Mouse (Mus musculus) spleen, adult 2 months (tissue): ENCODE results near the gene Ascc3.

Experiments used
- CTCF ChIP-seq: fragments of 200-500 bp; IDR thresholded peaks from 2 replicates; pipeline ENCODE4 v1.5.1; 2011; ENCODE audit warnings: mild to moderate bottlenecking, inconsistent platforms; ENCODE audit not compliant: insufficient read depth, insufficient read length, insufficient replicate concordance; ENCODE audit errors: extremely low read depth
- POLR2A ChIP-seq: fragments of 200-500 bp; IDR thresholded peaks from 2 replicates; pipeline ENCODE4 v1.6.1; 2011; ENCODE audit warnings: low read depth, low read length, inconsistent platforms

- TF ChIP-seq CTCF (no peak), POLR2A (no peak)
Measured at GRCm38 (mm10) chr10:50792840-50793239, 200.4 kb downstream of the Ascc3 start.
